Mouse (Mus musculus) neural tube, embryonic 11.5 days (tissue): ENCODE measurements around the gene Slc22a6. TPM values are rescaled to one million over a fixed set of nuclear protein-coding genes. Genes with fewer than 3 reads are reported as not detected.

Experiments used
- ATAC-seq: fragments of 200-750 bp; cut with Nextera tagmentation; 2 replicates; pipeline ENCODE4 v1.8.0; 2017; ENCODE audit warnings: moderate number of reproducible peaks, mild to moderate bottlenecking, moderate TSS enrichment, moderate library complexity; ENCODE audit not compliant: insufficient read depth, low FRiP score, low TSS enrichment
- DNase-seq: peaks from one replicate; pipeline ENCODE4 v3.0.0-alpha.2; 2015; ENCODE audit warnings: low spot score
- H3K27ac ChIP-seq: fragments of 300-500 bp; sonication (generic); 2 replicates; pipeline ENCODE4 v1.5.1; 2014; ENCODE audit warnings: low read depth, mild to moderate bottlenecking, low read length
- H3K27me3 ChIP-seq: fragments of 300-500 bp; sonication (generic); 2 replicates; pipeline ENCODE4 v1.6.1; 2014; ENCODE audit warnings: mild to moderate bottlenecking, low read length, mixed read lengths; ENCODE audit not compliant: control insufficient read depth, insufficient read depth
- H3K36me3 ChIP-seq: fragments of 300-500 bp; sonication (generic); 2 replicates; pipeline ENCODE4 v1.6.1; 2014; ENCODE audit warnings: mild to moderate bottlenecking, low read length, moderate library complexity, mixed read lengths; ENCODE audit not compliant: control insufficient read depth, insufficient read depth
- H3K4me1 ChIP-seq: fragments of 300-500 bp; sonication (generic); 2 replicates; pipeline ENCODE4 v1.6.1; 2014; ENCODE audit warnings: low read length, mixed read lengths; ENCODE audit not compliant: control insufficient read depth, insufficient read depth
- H3K4me2 ChIP-seq: fragments of 300-500 bp; sonication (generic); 2 replicates; pipeline ENCODE4 v1.6.1; 2014; ENCODE audit warnings: low read depth, mild to moderate bottlenecking, moderate library complexity
- H3K4me3 ChIP-seq: fragments of 300-500 bp; sonication (generic); 2 replicates; pipeline ENCODE4 v1.5.1; 2014; ENCODE audit warnings: low read depth, low read length
- H3K9ac ChIP-seq: fragments of 300-500 bp; sonication (generic); 2 replicates; pipeline ENCODE4 v1.6.1; 2014; ENCODE audit warnings: mild to moderate bottlenecking, low read length
- H3K9me3 ChIP-seq: fragments of 300-500 bp; sonication (generic); 2 replicates; pipeline ENCODE4 v1.6.1; 2016; ENCODE audit warnings: low read length; ENCODE audit not compliant: control insufficient read depth
- WGBS: fragments of 180-500 bp; shearing (Covaris S2); extraction: QIAGEN DNeasy Blood & Tissue Kit; methylation state at CpG from one replicate; pipeline ENCODE4 v1.1.7; 2014; 5-methylcytosine and 5-hydroxymethylcytosine counted together
- polyA plus RNA-seq: library from polyadenylated mRNA; unstranded; fragments of >200 nt; fragmentation: Nextera tagmentation; extraction: Ambion mirVana; gene quantifications from 2 replicates; pipeline ENCODE4 v1.2.1, GENCODE M21; 2014

Slc22a6 gene
- polyA plus RNA-seq = 0.53 and 0.69 TPM in 2 replicates

DNA sequence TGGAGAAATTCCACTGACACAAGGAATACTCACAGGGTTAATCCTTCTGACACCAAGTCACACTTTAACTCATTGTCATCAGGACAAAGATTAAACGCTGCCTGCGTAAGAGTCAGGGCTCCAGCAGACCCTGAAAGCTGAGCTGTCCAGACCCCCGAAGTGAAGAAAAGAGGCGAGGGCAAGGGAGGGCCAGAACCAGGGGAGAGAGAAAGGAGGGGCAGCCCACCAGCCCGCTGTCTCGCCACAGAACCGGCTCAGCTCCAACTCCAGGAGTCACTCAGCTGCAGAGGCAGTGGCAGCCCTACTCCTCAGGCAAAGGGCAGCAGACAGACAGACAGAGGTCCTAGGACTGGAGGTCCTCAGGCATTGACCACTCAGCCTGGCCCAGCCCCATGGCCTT lies at the start of gene Slc22a6:
TSS of gene Slc22a6 (plus strand) at position 136 of the 400 bp plus-strand sequence.
- ATAC-seq (no peak), DNase-seq (no peak)
- no peaks in the 10 kb centered on the region for H3K36me3 ChIP-seq
- H3K9ac ChIP-seq = no peak within 1 kb of the TSS
- WGBS = 37% methylated on average over 7 of the region's 7 CpGs
- no peak within 1 kb of the TSS for H3K27ac ChIP-seq
- no peak within 1 kb of the TSS for H3K4me2 ChIP-seq
- H3K27me3 ChIP-seq = no peaks in the 10 kb centered on the region
- no peaks in the 10 kb centered on the region for H3K4me1 ChIP-seq
- no peak within 1 kb of the TSS for H3K4me3 ChIP-seq
- no peaks in the 10 kb centered on the region for H3K9me3 ChIP-seq

DNA sequence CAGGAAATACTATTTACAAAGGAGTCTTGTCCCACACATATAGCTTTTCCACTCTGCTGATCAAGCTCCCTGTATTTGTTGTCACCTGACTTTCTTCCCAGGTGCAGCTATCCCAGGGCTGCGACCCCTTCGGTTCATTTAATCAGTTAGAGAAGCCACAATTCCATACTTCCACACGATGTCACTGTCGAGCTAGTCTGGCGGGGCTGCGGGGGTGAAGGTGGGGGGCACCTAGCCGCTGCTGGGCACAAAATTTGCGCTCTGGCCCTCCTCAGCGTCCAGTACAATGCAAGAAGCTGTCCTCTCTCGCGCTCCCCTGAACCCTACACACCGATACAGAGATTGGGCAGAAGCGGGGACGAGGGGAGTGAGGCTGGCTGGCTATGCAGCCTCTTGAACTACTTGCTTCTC lies 48.4 kb upstream of the Slc22a6 start:
- Histone ChIP-seq H3K4me1 (no peaks in the 10 kb centered on the region), H3K4me3 (no peak overlapping the region), H3K4me2 (peak overlapping the region; percentile 35), H3K27ac (no peak overlapping the region), H3K36me3 (no peaks in the 10 kb centered on the region), H3K9me3 (no peaks in the 10 kb centered on the region), H3K27me3 (no peaks in the 10 kb centered on the region), H3K9ac (no peak overlapping the region; the same call in 1 of the 2 replicates)
- ATAC-seq (no peak), DNase-seq (peak; percentile 53)
- WGBS = 6% methylated on average over 14 of the region's 14 CpGs

DNA sequence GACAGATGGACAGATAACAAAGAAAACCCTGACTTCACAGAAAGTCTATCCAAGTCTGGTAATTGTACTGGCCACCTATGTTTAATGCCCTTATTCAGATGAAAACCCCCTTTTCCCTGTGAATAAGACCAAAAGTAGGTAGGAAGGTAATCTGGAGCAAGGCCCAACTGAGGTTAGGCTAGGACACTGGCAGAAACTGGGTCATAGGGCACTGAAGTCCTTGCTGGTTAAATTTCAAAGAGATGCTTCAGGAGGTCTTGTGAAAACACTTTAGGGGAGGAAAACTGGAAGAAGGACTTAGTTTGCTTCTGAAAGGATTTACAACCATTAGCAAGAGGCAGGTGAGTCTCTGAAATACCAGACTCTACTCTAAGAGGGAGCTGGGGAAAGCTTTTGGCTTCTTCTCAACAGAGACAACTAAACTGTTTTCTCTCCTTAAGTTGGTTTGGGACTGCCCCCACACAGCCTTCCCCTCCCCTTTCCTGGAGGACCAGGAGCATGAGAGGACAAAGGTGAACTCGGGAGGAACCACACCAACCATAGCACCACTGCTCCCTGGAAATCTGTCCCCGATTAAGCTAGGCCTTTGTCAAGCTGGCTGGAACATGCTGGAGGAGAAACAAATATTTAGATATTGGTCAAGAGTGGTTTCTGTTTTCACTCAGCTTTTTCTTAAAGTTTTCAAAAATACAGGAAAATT lies 47.3 kb upstream of the Slc22a6 start:
- H3K4me1 ChIP-seq = no peaks in the 10 kb centered on the region
- ATAC-seq (no peak), DNase-seq (no peak)
- H3K9me3 ChIP-seq = no peaks in the 10 kb centered on the region
- H3K4me2 ChIP-seq = no peak overlapping the region
- H3K27me3 ChIP-seq = no peaks in the 10 kb centered on the region
- WGBS = 69% methylated on average over 2 of the region's 2 CpGs
- no peak overlapping the region for H3K27ac ChIP-seq
- H3K9ac ChIP-seq = no peak overlapping the region
- H3K4me3 ChIP-seq = no peak overlapping the region
- H3K36me3 ChIP-seq = no peaks in the 10 kb centered on the region

DNA sequence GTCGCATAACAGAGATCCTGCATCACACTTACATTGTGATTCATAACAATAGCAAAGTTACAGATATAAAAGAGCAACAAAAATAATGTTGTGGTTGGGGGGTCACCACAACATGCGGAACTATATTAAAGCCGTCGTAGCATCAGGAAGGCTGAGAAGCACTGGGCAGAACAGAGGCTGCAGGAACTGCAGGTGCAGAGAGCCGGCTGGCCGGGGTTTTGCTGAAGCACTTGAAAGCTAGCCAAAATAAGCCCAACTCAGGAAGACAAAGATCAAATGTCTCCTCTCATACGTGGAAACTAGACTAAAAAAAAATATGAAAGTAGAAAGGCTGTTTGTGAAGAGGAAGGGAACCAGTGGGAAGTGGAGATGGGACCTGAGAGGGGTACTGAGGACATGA lies 46.1 kb upstream of the Slc22a6 start:
- ATAC-seq (no peak), DNase-seq (no peak)
- no peaks in the 10 kb centered on the region for H3K4me1 ChIP-seq
- no peak overlapping the region for H3K4me2 ChIP-seq
- H3K9me3 ChIP-seq = no peaks in the 10 kb centered on the region
- WGBS = 74% methylated on average over 7 of the region's 7 CpGs
- H3K9ac ChIP-seq = no peak overlapping the region
- no peaks in the 10 kb centered on the region for H3K36me3 ChIP-seq
- no peak overlapping the region for H3K4me3 ChIP-seq
- no peak overlapping the region for H3K27ac ChIP-seq
- H3K27me3 ChIP-seq = no peaks in the 10 kb centered on the region

DNA sequence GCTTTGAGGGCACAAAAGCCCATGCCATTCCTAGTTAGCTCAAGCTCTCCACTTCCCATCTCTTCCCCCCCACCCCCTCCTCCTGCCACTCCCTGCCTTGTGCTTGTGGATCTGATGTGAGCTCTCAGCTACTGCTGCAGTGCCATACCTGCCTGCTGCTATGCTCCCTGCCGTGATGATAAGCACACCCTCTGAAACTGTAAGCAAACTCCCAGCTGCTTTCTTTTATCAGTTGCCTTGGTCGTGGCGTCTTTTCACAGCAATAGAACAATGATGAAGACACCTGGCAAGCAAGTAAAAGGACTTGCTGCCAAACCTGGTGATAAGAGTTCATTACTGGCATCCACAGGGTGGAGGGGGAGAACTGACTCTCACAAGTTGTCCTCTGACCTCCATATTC lies 45.4 kb upstream of the Slc22a6 start:
- no peak overlapping the region for H3K4me2 ChIP-seq
- DNase-seq (no peak), ATAC-seq (no peak)
- no peaks in the 10 kb centered on the region for H3K36me3 ChIP-seq
- no peaks in the 10 kb centered on the region for H3K4me1 ChIP-seq
- WGBS = 31% methylated on average over 3 of the region's 3 CpGs
- H3K9ac ChIP-seq = no peak overlapping the region
- no peaks in the 10 kb centered on the region for H3K27me3 ChIP-seq
- H3K27ac ChIP-seq = no peak overlapping the region
- H3K4me3 ChIP-seq = no peak overlapping the region
- H3K9me3 ChIP-seq = no peaks in the 10 kb centered on the region

DNA sequence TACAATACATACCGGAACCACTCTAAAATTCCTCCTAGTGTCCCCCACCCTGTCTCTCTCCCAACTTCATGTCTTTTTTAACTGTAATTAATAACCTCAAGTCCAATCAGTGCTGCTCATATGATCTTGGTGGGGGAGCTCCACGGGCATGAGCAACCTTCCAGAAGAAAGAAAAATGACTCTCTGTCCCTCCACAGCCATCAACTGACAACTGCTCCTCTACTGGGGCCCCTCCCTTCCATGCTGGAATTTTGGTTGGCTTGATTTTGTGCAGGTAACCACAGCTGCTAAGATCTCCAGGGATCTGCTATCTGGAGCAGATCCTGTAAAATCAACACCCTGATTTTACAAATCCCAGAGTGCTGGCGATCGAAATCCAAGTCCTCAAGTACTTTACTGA lies 40.4 kb upstream of the Slc22a6 start:
- H3K27ac ChIP-seq = no peak overlapping the region
- no peak for DNase-seq
- no peak overlapping the region for H3K9ac ChIP-seq
- peaks cover 2% of the 10 kb centered on the region; the same call in 1 of the 2 replicates for H3K4me1 ChIP-seq
- no peaks in the 10 kb centered on the region for H3K36me3 ChIP-seq
- H3K4me3 ChIP-seq = no peak overlapping the region
- no peak overlapping the region for H3K4me2 ChIP-seq
- H3K27me3 ChIP-seq = no peaks in the 10 kb centered on the region
- 92% methylated on average over 4 of the region's 4 CpGs for WGBS
- H3K9me3 ChIP-seq = no peaks in the 10 kb centered on the region
- ATAC-seq = no peak

DNA sequence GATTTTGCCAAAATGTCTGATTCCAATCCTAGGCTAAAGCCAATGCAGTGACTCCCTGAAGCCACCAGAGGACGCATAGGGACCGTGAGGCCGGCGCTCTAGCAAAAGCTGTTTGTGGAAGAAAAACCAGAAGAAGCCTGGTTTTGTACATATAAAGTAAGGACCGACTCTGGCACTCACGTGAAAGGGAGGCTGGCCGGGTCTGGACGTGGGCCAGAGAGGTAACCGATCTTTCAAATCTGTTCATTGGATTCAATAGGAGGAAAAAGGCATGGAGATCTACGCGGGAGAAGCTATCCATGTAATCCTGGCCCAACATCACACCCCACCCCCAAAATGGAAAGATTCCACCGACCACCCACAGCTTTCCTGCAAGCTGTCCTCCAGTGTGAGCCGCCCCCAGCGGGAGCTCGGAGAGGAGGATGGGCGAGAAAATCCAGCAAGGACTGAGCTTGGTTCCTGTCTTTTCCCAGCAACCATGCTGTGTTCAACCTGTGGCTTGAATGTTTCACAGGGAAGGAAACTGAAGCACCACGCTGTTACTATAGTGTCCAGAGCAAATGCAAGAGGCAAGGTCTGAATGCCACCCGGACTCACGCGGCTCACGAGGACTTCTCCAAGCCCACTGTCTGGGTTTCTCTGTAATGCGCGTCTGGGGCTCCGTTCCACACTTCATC lies 39.4 kb upstream of the Slc22a6 start:
- WGBS = 7% methylated on average over 24 of the region's 24 CpGs
- DNase-seq (peak; percentile 73), ATAC-seq (peak; percentile 50)
- no peaks in the 10 kb centered on the region for H3K27me3 ChIP-seq
- peak overlapping the region; percentile 52 for H3K4me2 ChIP-seq
- no peak overlapping the region for H3K27ac ChIP-seq
- no peaks in the 10 kb centered on the region for H3K9me3 ChIP-seq
- H3K4me3 ChIP-seq = peak overlapping the region; percentile 22
- peaks cover 2% of the 10 kb centered on the region; the same call in 1 of the 2 replicates for H3K4me1 ChIP-seq
- H3K36me3 ChIP-seq = no peaks in the 10 kb centered on the region
- peak overlapping the region; percentile 33 for H3K9ac ChIP-seq

DNA sequence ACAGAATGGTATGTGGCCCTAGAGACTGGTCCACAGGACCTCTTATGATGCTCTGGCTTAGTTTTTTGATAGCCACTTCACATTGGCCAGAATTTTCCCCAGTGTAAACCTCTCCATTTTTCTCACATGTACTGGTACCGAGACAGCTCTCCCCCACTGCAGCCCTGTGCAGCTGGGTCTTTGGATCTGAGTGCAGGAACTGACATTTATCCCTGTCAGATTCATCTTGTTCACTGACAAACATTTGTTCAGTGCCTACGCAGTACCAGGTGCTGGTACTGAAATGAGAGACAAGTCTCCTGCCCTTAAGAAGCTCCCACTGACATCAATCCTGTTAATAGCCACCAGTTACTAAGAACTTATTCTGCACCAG lies 38.9 kb upstream of the Slc22a6 start:
- DNase-seq (no peak), ATAC-seq (no peak)
- Histone ChIP-seq H3K4me1 (peaks cover 2% of the 10 kb centered on the region; the same call in 1 of the 2 replicates), H3K4me2 (peak overlapping the region; percentile 52), H3K36me3 (no peaks in the 10 kb centered on the region), H3K27me3 (no peaks in the 10 kb centered on the region), H3K9ac (no peak overlapping the region), H3K4me3 (no peak overlapping the region; the same call in 1 of the 2 replicates), H3K27ac (no peak overlapping the region), H3K9me3 (no peaks in the 10 kb centered on the region)
- 65% methylated on average over 2 of the region's 2 CpGs for WGBS

DNA sequence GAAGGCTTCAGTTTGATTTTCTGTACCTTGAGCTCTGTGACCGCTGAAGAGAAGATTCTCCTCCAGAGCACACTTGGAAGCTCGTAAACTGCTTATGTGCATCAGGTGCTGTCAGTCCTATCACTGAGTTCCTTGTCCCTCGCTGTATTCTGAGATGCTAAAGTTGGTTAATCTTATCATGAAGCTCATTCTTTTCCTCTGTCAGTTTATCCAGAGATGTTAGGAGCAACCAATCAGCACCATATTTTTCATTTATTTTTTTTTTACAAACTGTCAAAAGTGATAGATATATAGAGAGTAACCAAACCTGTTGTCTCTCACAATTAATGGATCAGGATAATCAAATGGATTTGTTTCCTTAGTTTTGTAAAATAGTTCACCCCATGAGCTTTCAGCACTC lies 32.5 kb upstream of the Slc22a6 start:
- no peaks in the 10 kb centered on the region for H3K9me3 ChIP-seq
- no peak for ATAC-seq
- H3K27ac ChIP-seq = no peak overlapping the region
- no peak for DNase-seq
- H3K27me3 ChIP-seq = no peaks in the 10 kb centered on the region
- no peak overlapping the region for H3K9ac ChIP-seq
- no peak overlapping the region for H3K4me3 ChIP-seq
- no peaks in the 10 kb centered on the region for H3K4me1 ChIP-seq
- no peak overlapping the region for H3K4me2 ChIP-seq
- H3K36me3 ChIP-seq = no peaks in the 10 kb centered on the region
- 84% methylated on average over 3 of the region's 3 CpGs for WGBS
